Mouse (Mus musculus) spleen, adult 2 months (tissue): ENCODE results near the gene Slc25a11. TPM values are rescaled to one million over a fixed set of nuclear protein-coding genes. Genes with fewer than 3 reads are reported as not detected.

ENCODE experiments used
- DNase-seq, 2 experiments: peaks; one replicate each; pipeline versions ENCODE4 v3.0.0 to v3.0.0-alpha.2; 2012 to 2021; ENCODE audit warnings: low spot score in 2 of 2, low read depth in 1 of 2
- H3K27ac ChIP-seq: fragments of 200-500 bp; 2 replicates; pipeline ENCODE4 v1.5.1; 2012; ENCODE audit warnings: low read length, inconsistent platforms; ENCODE audit not compliant: insufficient read depth
- H3K27me3 ChIP-seq: fragments of 200-500 bp; 2 replicates; pipeline ENCODE4 v1.6.1; 2012; ENCODE audit warnings: mild to moderate bottlenecking, moderate library complexity, low read length, inconsistent platforms; ENCODE audit not compliant: control insufficient read depth, insufficient read depth
- H3K36me3 ChIP-seq: fragments of 200-500 bp; 2 replicates; pipeline ENCODE4 v1.6.1; 2012; ENCODE audit warnings: mild to moderate bottlenecking, low read length, inconsistent platforms; ENCODE audit not compliant: control insufficient read depth, insufficient read depth
- H3K4me1 ChIP-seq: fragments of 200-500 bp; 2 replicates; pipeline ENCODE4 v1.6.1; 2011; ENCODE audit warnings: inconsistent platforms; ENCODE audit not compliant: control insufficient read depth, insufficient read depth, insufficient read length
- H3K4me3 ChIP-seq: fragments of 200-500 bp; 2 replicates; pipeline ENCODE4 v1.5.1; 2011; ENCODE audit warnings: mild to moderate bottlenecking, inconsistent platforms; ENCODE audit not compliant: insufficient read depth, insufficient read length; ENCODE audit errors: extremely low read depth
- CTCF ChIP-seq: fragments of 200-500 bp; IDR thresholded peaks from 2 replicates; pipeline ENCODE4 v1.5.1; 2011; ENCODE audit warnings: mild to moderate bottlenecking, inconsistent platforms; ENCODE audit not compliant: insufficient read depth, insufficient read length, insufficient replicate concordance; ENCODE audit errors: extremely low read depth
- POLR2A ChIP-seq: fragments of 200-500 bp; IDR thresholded peaks from 2 replicates; pipeline ENCODE4 v1.6.1; 2011; ENCODE audit warnings: low read depth, low read length, inconsistent platforms
- WGBS: fragments of 180-500 bp; shearing (Covaris S2); methylation state at CpG from one replicate; pipeline ENCODE4 v1.1.7; 2018; 5-methylcytosine and 5-hydroxymethylcytosine counted together
- polyA plus RNA-seq: library from polyadenylated mRNA; depleted of rRNA; stranded (reverse); fragments of >200 nt; gene quantifications from 2 replicates; pipeline ENCODE4 v1.2.3, GENCODE M21; 2012

Slc25a11 gene
- polyA plus RNA-seq, 1 experiment = 73.0 TPM

GRCm38 (mm10) chr11:70674014-70674413, 26.7 kb upstream of the Slc25a11 start:
- Histone ChIP-seq H3K27me3 (no peaks in the 10 kb centered on the region), H3K4me3 (no peak overlapping the region), H3K27ac (no peak overlapping the region), H3K36me3 (peaks cover 18% of the 10 kb centered on the region), H3K4me1 (peaks cover 5% of the 10 kb centered on the region; the same call in 1 of the 2 replicates)
- WGBS = 97% methylated on average over 6 of the region's 6 CpGs
- TF ChIP-seq POLR2A = no peak
- TF ChIP-seq CTCF = no peak
- no peak for DNase-seq

- no peak for TF ChIP-seq POLR2A
- no peak for TF ChIP-seq CTCF
- 92% methylated on average over 16 of the region's 16 CpGs for WGBS
- Histone ChIP-seq H3K27ac (no peak overlapping the region), H3K4me1 (peaks cover 9% of the 10 kb centered on the region; the same call in 1 of the 2 replicates), H3K27me3 (no peaks in the 10 kb centered on the region), H3K36me3 (peaks cover 18% of the 10 kb centered on the region), H3K4me3 (no peak overlapping the region)
- no peak for DNase-seq
Measured at GRCm38 (mm10) chr11:70671333-70672047, 24.2 kb upstream of the Slc25a11 start.

DNA sequence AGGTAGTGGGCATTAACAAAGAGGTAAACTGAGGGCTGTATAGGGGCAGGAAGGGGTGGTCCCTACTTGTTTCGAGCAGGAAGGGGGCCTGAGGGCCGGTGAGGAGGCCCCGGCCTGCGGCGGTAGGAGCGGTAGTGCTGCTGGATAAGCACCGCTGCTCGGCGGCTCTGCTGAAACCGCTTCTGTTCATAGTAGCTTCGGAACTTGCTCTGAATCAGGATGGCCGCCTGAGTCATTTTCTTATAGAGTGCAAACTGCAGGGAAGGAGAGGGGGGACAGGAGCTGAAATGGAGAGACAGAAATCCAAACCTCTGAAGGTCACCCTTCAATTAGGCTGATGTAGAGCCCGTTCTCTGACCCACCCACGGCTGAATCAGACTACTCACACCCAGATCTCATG, 23.2 kb upstream of the Slc25a11 start:
- TF ChIP-seq POLR2A (no peak), CTCF (no peak)
- no peak for DNase-seq
- peaks cover 11% of the 10 kb centered on the region for H3K36me3 ChIP-seq
- no peak overlapping the region for H3K4me3 ChIP-seq
- peaks cover 9% of the 10 kb centered on the region; the same call in 1 of the 2 replicates for H3K4me1 ChIP-seq
- WGBS = 74% methylated on average over 14 of the region's 14 CpGs
- H3K27ac ChIP-seq = peak overlapping the region; percentile 97; the same call in 1 of the 2 replicates
- no peaks in the 10 kb centered on the region for H3K27me3 ChIP-seq

DNA sequence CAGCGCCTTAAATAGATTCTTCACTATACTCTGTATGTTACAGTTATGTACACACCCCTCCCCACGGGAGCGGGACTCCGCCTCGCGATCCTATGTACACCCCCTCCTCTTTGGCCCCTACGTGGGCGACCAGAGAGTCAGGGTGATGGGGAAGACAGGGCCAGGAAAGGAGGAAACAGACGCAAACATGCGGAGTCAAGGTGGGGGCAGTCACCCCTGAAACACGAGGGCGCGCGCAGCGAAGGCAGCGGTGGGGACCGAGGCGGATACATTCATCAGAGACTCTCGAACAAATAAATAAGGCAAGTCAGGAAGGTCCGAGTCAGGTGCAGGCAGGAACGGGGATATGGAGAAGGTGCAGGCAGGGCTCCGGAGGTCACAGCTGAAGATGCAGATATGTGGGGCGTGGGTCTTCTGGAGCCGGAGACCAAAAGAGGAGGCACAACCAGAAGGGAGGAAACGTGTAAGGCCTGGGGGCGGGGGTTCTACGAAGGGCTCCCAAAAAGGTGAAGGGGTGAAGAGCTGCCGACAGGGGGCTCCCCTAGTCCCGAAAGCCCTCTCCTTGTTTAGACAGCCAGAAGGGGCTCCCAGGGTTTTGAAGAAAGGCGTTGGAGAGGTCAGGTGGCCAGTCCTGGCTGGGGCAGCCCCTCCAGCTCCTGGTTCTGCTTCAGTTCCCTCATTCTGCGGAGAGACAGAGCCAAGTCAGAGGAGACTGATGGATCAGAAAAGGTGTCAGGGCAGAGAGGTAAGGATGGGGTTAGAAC, 22.5 kb upstream of the Slc25a11 start:
- peak; percentile 73 to 87 for DNase-seq
- WGBS = under 1% methylated on average over 31 of the region's 31 CpGs
- Histone ChIP-seq H3K4me1 (peaks cover 9% of the 10 kb centered on the region; the same call in 1 of the 2 replicates), H3K27ac (peak overlapping the region; percentile 97), H3K36me3 (peaks cover 11% of the 10 kb centered on the region), H3K27me3 (no peaks in the 10 kb centered on the region), H3K4me3 (peak overlapping the region; percentile 85)
- TF ChIP-seq CTCF = peak; percentile 55
- 0 out of 2 replicates have a peak, but pooled peaks have one; percentile 12 for TF ChIP-seq POLR2A

DNA sequence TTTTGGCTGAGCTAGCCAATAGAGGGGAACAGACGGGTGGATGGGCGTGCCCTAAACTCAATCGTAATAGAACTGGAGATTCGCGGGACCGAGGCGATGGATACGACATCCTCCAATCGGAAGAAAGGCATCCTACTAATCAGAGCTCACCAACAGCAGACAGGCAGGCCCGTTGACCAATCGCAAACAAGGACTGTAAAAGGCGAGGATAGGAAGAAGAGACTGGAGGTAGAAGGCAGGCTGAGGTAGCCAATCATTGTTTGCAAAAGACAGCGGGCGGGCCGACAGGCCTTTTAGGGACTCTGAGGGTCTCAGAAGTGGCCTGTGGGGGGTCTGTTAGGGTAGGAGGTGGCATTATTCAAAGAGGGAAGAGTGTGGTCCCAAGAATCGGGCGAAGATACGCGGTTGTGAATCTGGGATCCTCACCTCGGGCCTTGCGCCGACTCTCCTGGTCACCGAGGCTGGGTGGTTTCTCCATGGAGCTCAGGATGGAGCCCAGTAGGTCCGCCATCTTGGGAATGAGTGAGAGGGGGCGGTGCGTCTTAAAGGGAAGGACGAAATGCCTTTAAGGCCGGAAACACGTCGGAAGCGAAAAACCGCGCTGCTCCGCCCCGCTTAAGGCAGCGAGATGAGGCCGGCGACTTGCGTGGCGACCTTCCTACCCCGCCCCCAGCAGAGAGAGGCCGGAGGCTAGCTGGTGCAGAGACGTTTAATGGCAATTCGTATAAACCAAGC, 21.7 kb upstream of the Slc25a11 start, which contains the start of gene Spag7:
Gene Spag7, minus strand, starts transcription at position 646 of the 735 bp plus-strand sequence.
- Histone ChIP-seq H3K4me1 (peaks cover 9% of the 10 kb centered on the region; the same call in 1 of the 2 replicates), H3K36me3 (peaks cover 12% of the 10 kb centered on the region), H3K4me3 (peak within 1 kb of the TSS; percentile 85), H3K27ac (peak within 1 kb of the TSS; percentile 97), H3K27me3 (no peaks in the 10 kb centered on the region)
- TF ChIP-seq CTCF (no peak), POLR2A (no peak; the same call in none of the 2 replicates)
- peak; percentile 97 to 98 for DNase-seq
- under 1% methylated on average over 44 of the region's 44 CpGs for WGBS

- Histone ChIP-seq H3K4me1 (peaks cover 9% of the 10 kb centered on the region; the same call in 1 of the 2 replicates), H3K27ac (peak overlapping the region; percentile 77), H3K27me3 (no peaks in the 10 kb centered on the region), H3K36me3 (peaks cover 14% of the 10 kb centered on the region), H3K4me3 (peak overlapping the region; percentile 63)
- no peak for DNase-seq
- 2% methylated on average over 15 of the region's 15 CpGs for WGBS
- TF ChIP-seq CTCF (no peak), POLR2A (no peak)
Measured at GRCm38 (mm10) chr11:70668335-70668770, 21.1 kb upstream of the Slc25a11 start.
